Mouse (Mus musculus) frontal cortex, postnatal 25 days (tissue): ENCODE results near the gene Tnfrsf4.

ENCODE experiments used
- DNase-seq, 2 experiments: peaks; one replicate each; pipeline ENCODE4 v3.0.0; 2022; ENCODE audit warnings: low spot score in 2 of 2

The Tnfrsf4 gene

DNA sequence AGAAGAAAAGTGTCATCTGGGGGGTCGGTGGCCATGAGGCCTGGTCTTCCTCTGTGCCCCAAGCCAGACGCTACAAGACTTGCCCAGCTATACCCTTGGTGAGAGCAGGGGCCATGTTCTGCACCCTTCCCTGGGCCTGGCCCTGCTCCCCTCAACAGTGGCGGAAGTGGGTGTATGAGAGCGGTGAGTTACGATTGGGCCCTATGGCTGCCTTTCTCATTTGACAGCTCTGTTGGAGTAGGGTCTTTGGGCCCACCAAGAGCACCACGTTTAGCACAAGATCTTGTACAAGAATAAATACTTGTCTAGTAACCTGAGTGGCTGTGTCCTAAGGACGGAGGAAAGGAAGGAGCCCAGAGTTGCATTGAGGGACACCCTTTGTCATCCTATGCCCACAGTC lies 14.9 kb downstream of the Tnfrsf4 start:
- DNase-seq: no peak

DNA sequence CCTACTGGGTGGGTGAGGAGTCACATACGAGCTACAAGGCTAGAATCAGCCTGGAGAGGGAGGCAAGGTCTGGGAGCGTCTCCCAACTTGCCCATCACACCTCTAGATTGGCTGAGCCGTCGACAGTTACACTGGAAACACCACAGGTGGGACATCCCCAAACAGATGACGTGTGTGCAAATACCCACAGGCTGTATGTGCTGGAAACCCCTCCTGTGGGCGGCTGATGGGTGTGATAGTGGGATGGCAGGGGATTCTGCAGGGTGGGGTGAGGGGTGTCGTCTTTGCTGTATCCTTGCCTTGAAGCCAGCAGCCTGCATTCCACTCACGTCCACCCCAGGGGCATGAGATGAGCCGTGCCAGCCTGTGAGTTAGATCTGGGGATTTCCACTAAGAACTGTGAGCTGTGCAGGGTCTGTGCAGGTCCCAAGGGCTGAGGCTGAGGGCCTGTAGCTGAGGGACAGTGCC lies 17.0 kb downstream of the Tnfrsf4 start:
- DNase-seq: no peak

DNA sequence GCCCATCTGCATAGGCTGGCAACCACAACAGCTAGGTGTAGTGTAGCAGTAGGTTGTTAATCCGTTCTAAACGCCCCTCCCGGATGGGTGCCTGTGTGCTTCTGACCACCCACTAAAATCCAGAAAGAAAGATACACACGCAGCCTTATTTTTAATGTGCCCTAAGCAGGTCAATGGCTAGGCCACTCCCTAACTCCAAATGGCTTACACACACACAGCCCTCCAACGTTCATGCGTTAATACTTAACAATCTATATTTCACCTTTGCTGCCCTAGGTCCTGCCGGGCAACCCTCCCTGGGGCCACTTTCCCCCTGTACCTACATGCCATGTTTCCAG lies 17.6 kb downstream of the Tnfrsf4 start:
- DNase-seq: no peak

DNA sequence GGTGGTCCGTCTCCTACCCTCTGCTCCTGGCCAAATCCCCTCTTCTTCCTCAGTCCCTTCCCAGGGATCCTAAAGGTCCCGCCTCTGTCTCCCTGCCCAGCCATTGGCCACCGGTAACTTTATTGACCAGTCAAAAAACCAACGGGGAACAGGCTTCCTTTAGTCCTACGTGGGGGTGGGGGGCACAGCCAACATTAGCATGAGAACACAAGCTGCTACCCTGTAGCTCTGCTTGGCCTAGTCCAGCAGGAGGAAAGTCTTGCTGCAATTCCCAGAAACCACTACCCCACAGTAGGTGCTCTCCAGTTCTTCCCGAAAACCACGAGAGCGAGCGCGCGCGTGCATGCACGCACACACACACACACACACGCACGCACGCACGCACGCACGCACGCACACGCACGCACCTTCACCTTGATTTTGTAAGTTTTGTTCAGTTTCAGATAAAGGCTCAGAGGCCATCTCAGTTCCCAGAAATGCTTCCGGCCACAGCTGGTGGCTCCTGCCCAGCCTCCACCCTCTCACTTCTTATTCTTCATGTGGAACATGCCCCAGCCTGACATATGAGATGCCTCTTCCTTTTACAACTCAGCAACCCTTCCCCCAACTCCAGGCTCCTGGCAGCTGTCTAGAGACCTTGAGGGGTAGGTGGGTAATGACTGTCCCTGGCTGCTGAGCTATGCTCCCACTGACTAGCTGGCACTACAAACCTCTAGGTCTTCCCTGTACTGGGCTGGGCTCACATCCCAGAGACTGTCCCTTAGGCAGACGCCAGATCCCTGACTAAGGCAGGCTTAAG lies 18.1 kb downstream of the Tnfrsf4 start:
- DNase-seq: peak; percentile 56 to 67

DNA sequence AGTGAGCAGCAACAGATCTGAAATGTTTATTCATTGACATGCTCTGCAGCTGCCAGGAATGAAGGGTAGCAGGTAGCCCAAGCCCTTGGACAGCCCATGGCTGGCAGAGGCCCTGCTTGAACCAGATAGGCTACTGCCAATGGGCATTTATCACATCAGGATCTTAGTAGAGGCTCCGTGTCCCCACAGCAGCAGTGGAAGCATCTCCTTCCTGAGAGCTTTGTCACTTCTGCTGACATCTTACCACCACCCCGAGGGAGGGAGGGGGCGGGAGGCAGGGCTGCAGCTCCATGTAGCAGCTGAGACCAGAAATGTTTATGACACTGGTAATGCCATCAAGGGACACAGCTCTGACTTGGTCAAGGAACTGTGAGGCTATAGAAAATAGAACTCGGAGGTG lies 19.2 kb downstream of the Tnfrsf4 start:
- DNase-seq: no peak

DNA sequence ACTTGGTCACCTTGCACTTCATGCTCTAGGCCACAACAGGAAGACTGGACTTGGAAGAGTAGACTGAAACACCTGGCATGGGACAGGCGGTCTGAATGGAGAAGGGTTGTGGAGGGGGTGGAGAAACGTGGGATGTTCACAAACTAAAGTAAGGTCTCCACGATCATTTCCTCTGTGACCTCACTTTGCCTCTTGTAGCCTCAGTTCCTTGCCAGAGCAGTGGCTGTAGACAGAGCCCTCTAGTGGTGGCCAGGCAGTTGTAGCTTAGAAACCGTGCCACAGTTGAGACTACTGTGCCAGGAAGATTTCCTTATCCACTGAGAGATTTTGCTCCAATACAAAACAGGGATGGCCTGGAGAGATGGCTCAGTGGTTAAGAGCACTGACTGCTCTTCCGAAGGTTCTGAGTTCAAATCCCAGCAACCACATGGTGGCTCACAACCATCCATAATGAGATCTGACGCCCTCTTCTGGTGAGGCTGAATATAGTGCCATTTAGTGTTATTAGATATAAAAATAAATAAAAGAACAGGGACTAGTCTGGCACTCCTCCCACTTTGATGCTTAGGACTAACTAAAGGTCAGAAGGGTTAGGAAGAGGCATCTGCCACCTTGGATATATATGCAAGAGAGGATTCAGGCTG lies 20.0 kb downstream of the Tnfrsf4 start:
- no peak for DNase-seq

DNA sequence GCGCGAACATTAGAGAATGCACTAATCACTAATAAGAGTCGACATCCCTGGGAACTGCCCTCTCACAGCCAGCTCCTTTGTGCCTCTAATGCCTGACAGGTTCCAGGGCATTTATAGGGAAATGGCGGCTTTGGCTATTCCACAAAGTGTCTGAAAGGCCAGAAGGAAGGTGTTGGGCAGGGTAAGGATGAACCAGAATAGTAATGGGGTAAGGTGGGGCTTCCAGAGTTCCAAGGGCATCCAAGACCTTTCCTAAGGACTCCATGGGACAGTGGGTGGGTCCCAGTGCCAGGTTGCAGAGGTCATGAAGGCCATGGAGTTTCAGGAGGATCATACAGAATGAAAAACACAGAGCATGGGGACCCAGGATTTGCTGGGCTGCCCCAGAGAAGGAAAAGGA lies 20.7 kb downstream of the Tnfrsf4 start:
- no peak for DNase-seq

DNA sequence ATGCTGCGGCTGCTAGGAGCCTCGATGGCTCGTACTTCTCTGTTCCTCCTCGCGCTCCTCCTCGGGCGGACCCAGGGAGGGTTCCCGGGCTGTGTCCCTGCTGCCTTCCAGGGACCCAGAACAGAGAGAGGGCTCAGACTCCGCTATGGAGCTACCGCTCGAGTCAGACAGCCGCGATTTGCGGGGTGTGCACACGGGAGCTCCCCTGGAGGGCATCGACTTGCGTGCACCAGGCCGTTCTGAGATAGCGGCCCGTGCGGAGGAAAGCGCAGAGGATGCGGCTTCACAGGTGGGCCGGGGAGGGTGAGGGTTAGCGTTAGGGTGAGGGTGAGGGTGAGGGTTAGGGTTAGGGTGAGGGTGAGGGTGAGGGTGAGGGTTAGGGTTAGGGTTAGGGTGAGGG lies 21.3 kb downstream of the Tnfrsf4 start:
- DNase-seq: no peak

DNA sequence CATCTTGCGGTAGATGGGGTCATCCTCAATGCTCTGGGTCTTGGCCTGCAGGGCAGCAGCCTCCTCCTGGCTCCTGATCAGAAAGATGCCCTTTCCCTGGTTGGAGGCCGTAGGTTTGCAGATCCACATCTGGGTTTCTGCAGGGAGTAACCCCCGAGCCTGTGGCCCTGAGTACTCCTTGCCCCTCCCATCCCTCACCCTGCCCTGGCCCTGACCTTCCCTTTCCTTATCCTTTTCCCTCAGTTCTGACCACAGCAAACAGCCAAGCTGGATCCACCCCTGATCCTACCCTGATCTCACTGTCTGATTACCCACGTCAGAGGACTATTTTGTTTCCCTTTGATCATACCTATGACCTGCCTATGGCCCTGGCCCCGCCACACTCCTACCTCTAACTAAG lies 31.1 kb downstream of the Tnfrsf4 start:
- no peak for DNase-seq

DNA sequence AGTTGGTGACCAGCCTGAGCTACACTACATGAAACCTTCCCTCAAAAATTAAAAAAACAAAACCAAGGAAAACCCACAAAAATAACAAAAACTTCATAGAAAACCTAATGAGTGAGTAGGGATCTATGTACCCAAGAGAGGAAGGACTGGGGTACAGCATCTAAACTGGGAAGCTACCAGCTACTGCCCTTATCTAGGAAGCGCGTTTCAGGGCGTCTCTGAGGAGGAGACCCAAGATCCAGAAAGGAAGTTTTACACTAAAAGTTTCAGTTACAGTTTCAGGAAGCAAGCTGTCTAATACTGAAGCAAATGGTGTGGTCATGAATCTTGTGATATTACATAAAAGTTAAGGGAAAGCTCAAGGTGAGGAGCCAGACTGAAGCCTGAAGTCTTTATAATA lies 36.1 kb downstream of the Tnfrsf4 start:
- DNase-seq: no peak

DNA sequence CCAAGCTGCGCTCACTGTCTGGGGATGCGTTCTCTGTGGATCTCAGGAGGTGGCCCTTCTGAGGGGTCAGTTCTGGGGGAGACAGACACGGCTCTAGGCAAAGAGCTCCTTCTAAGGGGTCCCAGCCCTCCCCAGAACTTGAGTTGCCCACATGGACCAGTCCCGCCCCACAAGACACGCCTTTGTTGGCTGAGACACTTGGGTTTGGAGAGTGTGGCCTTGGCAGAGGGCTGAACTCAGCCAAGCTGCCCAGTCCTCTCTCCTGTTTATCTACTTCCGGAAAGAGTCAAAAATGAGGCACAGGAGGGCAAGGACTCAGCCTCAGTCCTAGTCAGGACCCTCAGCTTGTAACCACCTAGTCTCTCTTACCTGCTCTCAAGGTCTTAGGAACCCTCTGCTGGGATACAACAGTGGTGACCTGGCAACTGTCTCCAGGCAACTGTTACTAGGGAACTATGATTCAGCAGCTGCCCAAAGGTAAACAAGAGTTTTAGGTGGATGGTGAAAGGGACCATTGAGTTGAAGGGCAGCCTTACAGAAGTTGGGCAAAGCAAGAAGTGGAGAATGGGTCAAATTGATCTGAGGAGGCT lies 36.8 kb downstream of the Tnfrsf4 start:
- no peak for DNase-seq

DNA sequence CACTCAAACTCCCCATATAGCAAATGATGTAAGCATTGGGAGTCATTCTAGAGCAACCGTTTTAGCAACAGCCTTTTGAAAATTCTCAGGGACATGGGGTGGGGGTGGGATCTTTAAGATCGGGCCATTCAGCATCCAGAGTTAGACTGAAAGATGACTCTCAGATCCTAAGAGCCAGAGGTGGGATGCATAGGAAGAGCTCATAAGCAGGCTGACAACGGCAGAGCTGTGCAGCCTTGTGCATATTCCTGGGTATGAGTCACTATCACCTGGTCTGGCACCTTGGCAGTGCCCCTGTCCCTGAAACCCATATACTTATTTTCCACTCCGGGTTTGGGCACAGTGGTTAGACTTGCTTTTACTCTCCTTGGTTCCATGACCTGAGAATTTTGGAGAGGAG lies 39.5 kb downstream of the Tnfrsf4 start:
- DNase-seq: no peak

DNA sequence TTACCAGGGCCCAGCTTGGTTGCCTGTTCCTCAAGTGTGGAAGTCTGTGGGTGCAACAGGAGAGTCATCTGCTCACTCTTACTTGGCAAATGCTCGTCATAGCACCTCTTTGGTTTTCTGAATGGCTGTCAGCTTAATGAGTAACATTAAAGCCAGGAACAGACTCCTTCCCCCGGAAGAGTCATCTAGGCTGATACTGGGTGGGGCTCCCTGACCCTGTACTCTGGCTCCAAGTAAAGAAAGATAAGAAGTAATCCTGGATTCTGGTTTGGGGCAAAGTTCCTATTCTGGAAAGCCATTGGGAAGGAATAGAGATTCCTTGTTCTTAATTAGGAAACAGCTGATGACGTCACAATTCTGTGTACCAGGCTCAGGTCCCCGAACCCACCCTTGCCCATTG lies 40.5 kb downstream of the Tnfrsf4 start:
- DNase-seq: no peak

DNA sequence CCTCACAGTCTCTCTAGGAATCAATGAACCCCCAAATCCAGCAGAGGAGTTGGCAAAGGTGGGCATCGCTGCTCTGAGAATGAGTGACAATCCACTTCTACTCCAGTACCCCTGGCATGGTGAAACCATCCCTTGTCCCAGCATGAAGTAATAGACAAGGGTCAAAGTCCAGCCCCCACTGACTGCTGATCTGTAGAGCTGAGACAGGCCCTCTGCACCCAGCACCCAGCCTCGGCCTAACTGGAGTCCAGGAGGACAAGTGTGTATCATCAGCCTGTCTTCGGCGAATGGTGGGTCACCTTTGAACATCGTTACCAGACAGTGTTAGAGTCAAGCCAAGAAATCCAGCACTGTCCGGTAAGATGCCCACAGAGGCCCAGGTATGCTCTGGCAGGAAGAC lies 41.0 kb downstream of the Tnfrsf4 start:
- no peak for DNase-seq

DNA sequence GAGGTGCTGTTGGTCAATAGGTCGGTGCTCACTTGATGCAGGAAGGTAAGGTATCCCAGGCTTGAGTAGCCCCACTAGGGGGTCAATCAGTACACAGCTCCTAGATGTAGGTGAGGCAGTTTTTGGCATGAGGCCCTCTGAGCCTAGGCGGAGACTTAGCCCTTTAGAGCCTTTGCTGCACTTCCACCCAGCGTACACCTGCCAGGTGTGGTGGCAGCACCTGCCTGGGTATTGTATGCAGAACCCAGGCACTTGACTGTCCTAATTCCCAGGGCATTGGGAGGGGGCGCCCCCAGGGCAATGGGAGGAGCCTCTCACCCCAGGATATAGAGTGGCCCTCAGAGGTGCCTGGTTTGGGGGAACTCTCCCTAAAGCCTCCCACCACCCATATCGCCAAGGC lies 41.5 kb downstream of the Tnfrsf4 start:
- no peak for DNase-seq

DNA sequence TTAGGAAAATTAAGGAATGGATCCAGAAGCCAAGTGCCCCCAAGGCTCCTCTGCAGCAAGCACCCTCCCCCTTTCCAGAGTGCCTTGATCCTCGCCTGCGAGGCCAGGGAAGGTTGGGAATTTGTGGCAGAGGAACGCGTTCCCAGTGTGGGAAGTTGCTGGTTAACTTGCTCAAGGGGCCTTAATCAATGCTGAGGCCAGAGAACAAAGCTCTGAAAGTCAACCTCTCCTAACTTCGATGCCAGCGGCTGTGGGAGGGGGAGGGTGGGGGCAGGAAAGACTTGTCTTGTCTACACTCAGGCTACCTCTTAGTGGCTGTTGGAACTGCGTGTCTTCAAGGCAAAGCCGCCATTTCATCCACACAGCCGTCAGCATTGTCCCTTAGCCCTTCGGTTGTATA lies 44.1 kb downstream of the Tnfrsf4 start:
- no peak for DNase-seq

DNA sequence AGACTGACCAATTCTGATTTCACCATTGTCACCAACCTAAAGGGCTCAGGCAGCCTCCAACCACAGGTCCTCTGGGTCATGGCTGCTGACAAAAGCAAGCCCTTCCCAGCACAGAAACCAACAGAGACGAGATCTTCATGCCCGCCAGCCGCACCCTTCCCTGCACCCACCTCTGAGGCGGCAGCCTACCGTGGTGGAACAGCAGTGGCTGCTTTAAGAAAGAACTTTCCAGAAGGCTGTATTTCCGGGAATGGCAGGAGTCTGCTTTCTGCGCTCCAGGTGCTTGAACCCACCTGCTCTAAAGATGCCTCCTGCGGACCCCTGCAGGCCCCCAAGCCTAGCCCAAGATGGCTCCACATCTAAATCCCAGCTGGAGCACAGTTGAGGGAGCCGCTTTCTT lies 45.2 kb downstream of the Tnfrsf4 start:
- DNase-seq: no peak

DNA sequence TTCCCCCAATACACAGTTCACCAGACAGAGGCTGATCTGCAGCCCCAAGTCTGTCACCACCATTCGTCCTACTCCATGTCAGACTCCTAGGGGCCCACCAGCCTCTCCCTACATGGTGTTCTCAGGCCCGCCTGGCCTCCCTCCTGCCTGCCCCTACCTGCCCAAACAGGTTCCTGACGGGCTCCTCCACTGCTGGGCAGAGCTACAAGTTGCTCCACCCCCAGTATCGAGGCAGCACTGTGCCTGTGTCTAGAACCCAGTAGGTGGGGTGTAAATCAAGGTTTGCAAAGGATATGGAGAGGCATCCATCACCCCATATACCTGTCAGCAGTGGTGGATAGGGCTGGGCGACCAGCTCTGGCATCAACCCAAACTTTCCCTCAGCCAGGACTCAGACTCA lies 45.6 kb downstream of the Tnfrsf4 start, which contains the start of gene Ttll10:
TSS of gene Ttll10 (minus strand) at position 154 of the 400 bp plus-strand sequence.
- no peak for DNase-seq

DNA sequence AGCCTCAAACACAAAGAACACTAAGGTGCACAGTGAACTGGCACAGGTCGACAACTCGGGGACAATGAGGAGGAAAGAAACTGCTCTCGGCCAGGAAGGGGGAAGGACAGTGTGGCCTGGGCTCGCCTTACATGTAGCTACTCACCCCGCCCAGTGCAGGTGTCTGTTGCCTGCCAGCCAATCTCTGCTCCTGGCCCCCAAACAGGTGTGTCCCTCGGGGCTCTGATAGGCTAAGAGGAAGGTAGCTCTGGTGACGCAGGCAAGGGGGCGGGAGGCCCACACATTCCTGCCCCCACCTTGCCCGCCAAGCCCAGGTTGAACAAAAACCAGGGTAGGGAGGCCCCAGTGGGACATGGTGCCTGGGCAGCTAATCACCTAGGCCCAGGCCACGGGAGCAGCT lies 46.1 kb downstream of the Tnfrsf4 start:
- no peak for DNase-seq

DNA sequence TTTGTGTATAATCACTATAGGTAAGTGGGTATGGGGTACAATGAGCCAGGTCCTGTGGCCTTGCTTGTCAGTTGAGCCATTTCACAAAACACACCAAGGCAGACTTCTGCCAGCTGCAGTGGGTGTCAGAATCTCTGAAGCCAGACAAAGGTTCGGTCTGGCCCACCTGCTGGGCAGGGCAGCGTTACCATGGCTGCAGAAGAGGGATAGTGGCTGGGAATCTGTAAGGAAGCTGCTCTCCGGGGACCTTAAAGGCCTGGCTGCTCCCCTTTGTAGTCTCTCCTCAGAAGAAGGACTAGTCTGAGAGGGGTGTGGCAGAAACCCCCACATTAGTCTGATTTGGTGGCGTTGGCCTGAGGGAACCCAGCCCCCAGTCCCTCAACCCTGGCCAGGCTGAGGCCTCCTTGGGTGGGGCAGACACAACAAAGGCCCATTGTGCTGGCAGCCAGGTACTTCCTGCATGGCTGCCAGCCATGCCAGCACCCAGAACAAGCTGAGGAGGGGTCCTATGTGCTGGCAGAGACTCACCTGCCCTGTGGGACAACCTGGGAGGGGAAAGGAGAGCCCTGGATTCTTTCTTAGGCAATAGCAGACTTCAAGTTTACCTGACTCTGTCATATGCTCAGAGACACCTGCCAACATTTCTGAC lies 50.3 kb downstream of the Tnfrsf4 start:
- DNase-seq: no peak

DNA sequence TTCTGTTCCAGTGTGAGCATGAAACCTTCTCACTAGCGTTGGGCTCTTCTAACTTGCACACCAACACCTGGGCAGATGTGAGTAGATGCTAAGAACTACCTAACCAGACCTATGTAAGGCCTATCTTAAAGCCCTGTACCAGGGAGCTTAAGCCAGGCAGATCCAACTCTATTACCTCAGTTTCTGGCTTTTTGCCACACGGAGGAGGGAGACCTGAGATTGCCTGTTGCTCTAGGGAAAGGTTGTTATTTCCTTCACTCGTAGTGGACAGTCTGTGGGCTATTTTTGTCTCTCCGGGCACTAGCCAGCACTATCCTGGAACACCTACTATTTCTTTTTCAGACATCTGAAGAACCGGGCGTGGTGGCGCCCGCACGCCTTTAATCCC lies 50.9 kb downstream of the Tnfrsf4 start:
- DNase-seq: no peak

DNA sequence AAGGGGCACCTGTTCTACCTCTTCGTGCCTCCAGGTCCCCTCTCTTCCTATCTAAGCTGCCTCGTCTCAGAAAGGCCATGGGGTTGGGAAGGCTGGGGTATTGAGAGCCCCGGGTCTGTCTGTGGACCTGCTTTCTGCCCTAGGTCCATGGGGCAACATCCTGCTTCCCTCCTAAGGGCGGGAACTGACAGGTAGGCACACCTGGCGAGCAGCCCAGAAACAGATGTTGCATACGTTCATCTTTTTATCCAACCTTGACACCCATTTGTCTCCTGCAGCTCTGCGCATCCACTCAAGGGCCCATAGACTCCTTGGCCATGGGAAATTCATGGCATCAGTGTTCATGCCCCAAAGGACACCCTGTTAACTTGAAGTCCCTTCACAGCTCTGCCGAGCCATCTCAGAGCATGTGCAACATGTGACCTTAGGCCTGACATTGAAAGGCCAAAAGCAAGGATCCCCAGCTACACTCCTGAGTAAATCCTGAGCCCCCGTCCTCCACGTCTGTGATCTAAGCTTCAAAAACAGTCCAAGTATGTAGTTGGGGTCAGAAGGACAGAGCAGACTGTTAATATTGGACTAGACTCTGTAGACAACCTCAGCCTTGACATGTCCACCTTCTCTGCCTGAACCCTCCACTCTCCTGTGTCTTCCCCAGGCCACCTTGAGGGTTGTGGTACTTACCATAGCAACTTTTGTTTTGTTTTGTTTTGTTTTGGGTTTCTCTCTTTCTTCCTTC lies 51.7 kb downstream of the Tnfrsf4 start:
- no peak for DNase-seq
